In the genomic region with DNA sequence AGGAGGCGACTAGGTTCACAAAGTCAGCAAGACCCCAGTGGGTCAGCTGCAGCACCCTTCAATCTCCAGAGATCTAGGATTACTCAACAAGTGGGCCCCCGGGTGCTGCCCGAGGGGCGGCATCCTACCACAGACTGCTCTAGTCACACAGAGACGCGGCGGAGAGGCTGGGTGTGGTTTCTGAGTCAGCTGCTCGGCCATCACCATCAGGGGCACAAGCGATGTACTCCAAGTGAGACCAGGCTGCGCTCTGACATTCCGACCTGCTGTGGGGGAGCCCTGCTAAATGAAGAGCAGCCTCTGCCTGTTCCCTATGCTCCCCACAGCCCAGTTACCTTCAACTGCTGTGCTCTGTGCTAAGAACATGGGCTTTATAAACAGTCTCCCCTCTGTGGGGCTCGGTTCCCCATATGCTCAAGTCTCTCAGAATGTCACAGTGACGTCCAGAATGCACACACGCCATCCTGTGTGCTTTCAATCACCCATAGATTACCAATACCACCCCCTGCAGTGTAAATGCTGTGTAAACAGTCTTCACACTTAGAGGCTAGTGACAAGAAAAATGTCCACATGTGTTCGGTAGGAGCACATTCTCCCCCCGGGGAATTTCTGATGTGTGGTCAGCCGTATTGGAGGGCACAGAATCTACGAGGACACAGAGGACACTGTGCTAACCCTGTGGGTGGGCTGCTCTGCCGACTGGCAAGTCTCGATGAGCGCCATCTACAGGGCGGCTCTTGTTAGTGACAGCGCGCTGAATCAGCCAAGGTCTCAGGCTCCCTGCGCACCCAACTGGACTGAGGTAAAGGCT, we compare ENCODE assay signal across 8 mouse cellular contexts. TPM values are rescaled to one million over a fixed set of nuclear protein-coding genes. Genes with fewer than 3 reads are reported as not detected.
DNase-seq lines count a peak whose midpoint lies in the region; ATAC-seq and TF ChIP-seq lines count a peak whose summit lies in the region.

No protein-coding gene starts in this region.

- WGBS in kidney, adult 2 months = 53% methylated on average over 25 of the region's 25 CpGs
- 51% methylated on average over 25 of the region's 25 CpGs for WGBS in liver, embryonic 11.5 days

- no peak overlapping the region for H3K4me2 ChIP-seq in liver, embryonic 11.5 days

- H3K9ac ChIP-seq in liver, embryonic 11.5 days (ENCODE audit: low read depth, low read length) = no peak overlapping the region

- H3K36me3 ChIP-seq in kidney, adult 2 months (ENCODE audit: control insufficient read depth, insufficient read depth, low read length) = no peaks in the 10 kb centered on the region
- no peaks in the 10 kb centered on the region for H3K36me3 ChIP-seq in liver, embryonic 11.5 days (ENCODE audit: control insufficient read depth, insufficient read depth, low read length)
- H3K36me3 ChIP-seq in testis, adult 2 months (ENCODE audit: control insufficient read depth, insufficient read depth, low read length) = no peaks in the 10 kb centered on the region

- H3K27me3 ChIP-seq in kidney, adult 2 months (replicated peaks; ENCODE audit: control insufficient read depth, insufficient read depth, low read length) = no peaks in the 10 kb centered on the region
- no peaks in the 10 kb centered on the region for H3K27me3 ChIP-seq in liver, embryonic 11.5 days (replicated peaks; ENCODE audit: control insufficient read depth, insufficient read depth, low read length)
- no peaks in the 10 kb centered on the region for H3K27me3 ChIP-seq in testis, adult 2 months (ENCODE audit: control insufficient read depth, insufficient read depth, low read length)

- no peaks in the 10 kb centered on the region for H3K9me3 ChIP-seq in liver, embryonic 11.5 days (ENCODE audit: control insufficient read depth, low read length)

- H3K4me1 ChIP-seq in kidney, adult 2 months (ENCODE audit: control insufficient read depth, insufficient read depth, low read length) = no peaks in the 10 kb centered on the region
- H3K4me1 ChIP-seq in liver, embryonic 11.5 days (replicated peaks; ENCODE audit: control insufficient read depth, insufficient read depth, low read length) = peaks cover 10% of the 10 kb centered on the region
- H3K4me1 ChIP-seq in testis, adult 2 months (ENCODE audit: control insufficient read depth, insufficient read depth, low read length) = peaks cover 18% of the 10 kb centered on the region

- H3K4me3 ChIP-seq in kidney, adult 2 months (ENCODE audit: insufficient read depth, low read depth, low read length) = no peak overlapping the region
- H3K4me3 ChIP-seq in liver, embryonic 11.5 days (ENCODE audit: low read depth, low read length) = no peak overlapping the region
- no peak overlapping the region for H3K4me3 ChIP-seq in testis, adult 2 months (ENCODE audit: control insufficient read depth, low read depth, low read length)

- peak; percentile 56 for ATAC-seq in activated CD4-positive, CD25-positive, alpha-beta regulatory T cell, adult 4 months
- no peak for ATAC-seq in liver, embryonic 11.5 days (replicated peaks; ENCODE audit: low FRiP score)

- peak; percentile 76 for DNase-seq in A20 (ENCODE audit: low read depth, low spot score)
- peak; percentile 92 for DNase-seq in embryo, embryonic 10 days (ENCODE audit: low spot score)
- peak; percentile 17 for DNase-seq in heart, adult 8-10 months (ENCODE audit: low spot score)
- peak; percentile 71 for DNase-seq in kidney, adult 2 months
- peak; percentile 44 for DNase-seq in liver, embryonic 11.5 days (ENCODE audit: low spot score)
- peak; percentile 79 for DNase-seq in neural tube, embryonic 10.5 days (ENCODE audit: extremely low spot score, low spot score)

- peak; percentile 72 for TF ChIP-seq CTCF in kidney, adult 2 months (conservative IDR thresholded peaks at IDR 0.05; ENCODE audit: insufficient read depth, insufficient read length, low read depth, low read length)
- TF ChIP-seq CTCF in testis, adult 2 months (IDR thresholded peaks at IDR 0.05; ENCODE audit: control insufficient read depth, insufficient read depth, insufficient replicate concordance, low read depth, low read length) = peak; percentile 69; the same call in 1 of the 2 replicates

- TF ChIP-seq POLR2A in kidney, adult 2 months (IDR thresholded peaks at IDR 0.05; ENCODE audit: low read depth, low read length) = no peak
- TF ChIP-seq POLR2A in testis, adult 2 months (IDR thresholded peaks at IDR 0.05; ENCODE audit: control insufficient read depth, low read depth, low read length) = no peak

- no peak overlapping the region for H3K27ac ChIP-seq in kidney, adult 2 months (ENCODE audit: insufficient read depth, low read depth, low read length)
- no peak overlapping the region for H3K27ac ChIP-seq in liver, embryonic 11.5 days (ENCODE audit: low read depth, low read length)
- H3K27ac ChIP-seq in testis, adult 2 months (ENCODE audit: control insufficient read depth, insufficient read depth, low read depth, low read length) = no peak overlapping the region

RNA-seq across cellular contexts. Expression of a gene that starts 41.1 kb away (rescaled TPM):
- under 1 TPM; 0.75 to 0.78 TPM for polyA plus RNA-seq in activated CD4-positive, CD25-positive, alpha-beta regulatory T cell, adult 4 months (2017; shearing (Covaris generic))
- 10 to 100 TPM; 60.3 to 72.2 (median 64.4) TPM for total RNA-seq in heart, adult 8-10 months (2022)
- 25.2 and 31.5 TPM in 2 replicates for polyA plus RNA-seq in kidney, adult 2 months (2012; rRNA removed)
- 3.4 and 3.6 TPM in 2 replicates for polyA plus RNA-seq in liver, embryonic 11.5 days (2014; fragmentation: Nextera tagmentation; extraction: Ambion mirVana)
- polyA plus RNA-seq in testis, adult 2 months (2012; rRNA removed) = 1.1 and 1.2 TPM in 2 replicates

RNA-seq across cellular contexts. Expression of a gene that starts 41.2 kb away (rescaled TPM):
- polyA plus RNA-seq in activated CD4-positive, CD25-positive, alpha-beta regulatory T cell, adult 4 months (2017; shearing (Covaris generic)) = 1 to 10 TPM; 1.0 to 2.0 TPM
- under 1 TPM in 1 of 4 experiments, not detected in 3; 0.20 TPM for total RNA-seq in heart, adult 8-10 months (2022)
- polyA plus RNA-seq in kidney, adult 2 months (2012; rRNA removed) = 0.27 and 0.30 TPM in 2 replicates
- polyA plus RNA-seq in liver, embryonic 11.5 days (2014; fragmentation: Nextera tagmentation; extraction: Ambion mirVana) = 4.1 and 5.4 TPM in 2 replicates
- 73.2 and 78.5 TPM in 2 replicates for polyA plus RNA-seq in testis, adult 2 months (2012; rRNA removed)

Comparison
In these comparisons a context has a peak if more than half of its experiments do, and no peak if none do; other contexts are left out.
1. DNase-seq: peak in every context shown above with its lines; median percentile 92 in embryo, embryonic 10 days; 79 in neural tube, embryonic 10.5 days; 76 in A20; 71 in kidney, adult 2 months; 44 in liver, embryonic 11.5 days; 17 in heart, adult 8-10 months.
2. RNA of a gene that starts 41.2 kb away (polyA plus RNA-seq): 73.2 to 78.5 TPM in testis, adult 2 months; 4.1 to 5.4 TPM in liver, embryonic 11.5 days, 1.0 to 2.0 TPM in activated CD4-positive, CD25-positive, alpha-beta regulatory T cell, adult 4 months and 0.27 to 0.30 TPM in kidney, adult 2 months; every median in the first group is over 10 times any median in the second.